In genomic region chr1:74313049-74313692, GRCm38 (mm10) we compare ENCODE assay signal across 8 mouse cellular contexts. TPM values are rescaled to one million over a fixed set of nuclear protein-coding genes. Genes with fewer than 3 reads are reported as not detected.
A peak's percentile ranks its signal among the peaks of the same experiment; 100 is the strongest.
DNase-seq lines count a peak whose midpoint lies in the region; ATAC-seq lines count a peak whose summit lies in the region.

No protein-coding gene starts in this region.

- no peaks in the 10 kb centered on the region for H3K9me3 ChIP-seq in heart, embryonic 15.5 days (replicated peaks)
- H3K9me3 ChIP-seq in lung, embryonic 15.5 days = no peaks in the 10 kb centered on the region

- no peak overlapping the region for H3K4me3 ChIP-seq in heart, embryonic 15.5 days
- no peak overlapping the region for H3K4me3 ChIP-seq in lung, embryonic 15.5 days

- H3K4me2 ChIP-seq in heart, embryonic 15.5 days = no peak overlapping the region
- no peak overlapping the region for H3K4me2 ChIP-seq in lung, embryonic 15.5 days

- H3K27ac ChIP-seq in heart, embryonic 15.5 days = peak overlapping the region; percentile 45; the same call in 1 of the 2 replicates
- no peak overlapping the region for H3K27ac ChIP-seq in lung, embryonic 15.5 days

- H3K36me3 ChIP-seq in heart, embryonic 15.5 days = no peaks in the 10 kb centered on the region
- no peaks in the 10 kb centered on the region for H3K36me3 ChIP-seq in lung, embryonic 15.5 days

- peaks cover 30% of the 10 kb centered on the region for H3K4me1 ChIP-seq in heart, embryonic 15.5 days (replicated peaks)
- no peaks in the 10 kb centered on the region; the same call in 1 of the 2 replicates for H3K4me1 ChIP-seq in lung, embryonic 15.5 days

- no peak overlapping the region for H3K9ac ChIP-seq in heart, embryonic 15.5 days
- H3K9ac ChIP-seq in lung, embryonic 15.5 days = no peak overlapping the region

- no peak for ATAC-seq in heart, embryonic 15.5 days (replicated peaks; ENCODE audit: insufficient number of reproducible peaks, insufficient read depth, low FRiP score, low read depth)
- peak; percentile 36; the same call in 1 of the 2 replicates for ATAC-seq in lung, embryonic 15.5 days (ENCODE audit: borderline replicate concordance, extremely low read depth, low FRiP score, low TSS enrichment)

- under 1% methylated on average over 3 of the region's 3 CpGs for WGBS in heart, embryonic 15.5 days
- under 1% methylated on average over 3 of the region's 3 CpGs for WGBS in lung, embryonic 15.5 days

- no peaks in the 10 kb centered on the region for H3K27me3 ChIP-seq in heart, embryonic 15.5 days
- H3K27me3 ChIP-seq in lung, embryonic 15.5 days = no peaks in the 10 kb centered on the region

- peak; percentile 86 for DNase-seq in A20 (ENCODE audit: low read depth, low spot score)
- DNase-seq in MEL-GATA-1-ER (ENCODE audit: extremely low read depth, low read depth) = peak; percentile 76
- DNase-seq in embryo, embryonic 10 days (ENCODE audit: low spot score) = peak; percentile 94
- peak; percentile 45 to 71 for DNase-seq in kidney, postnatal 4 days
- DNase-seq in retina, embryonic 14.5 days (ENCODE audit: low spot score) = peak; percentile 91
- DNase-seq in ovary, postnatal 14 days (ENCODE audit: low spot score) = no peak

RNA-seq across cellular contexts. Expression of gene Tmbim1, which starts 7.7 kb away (rescaled TPM):
- polyA plus RNA-seq in heart, embryonic 15.5 days (2015; fragmentation: Nextera tagmentation; extraction: Ambion mirVana) = 44.9 and 48.1 TPM in 2 replicates
- 38.0 and 44.4 TPM in 2 replicates for polyA plus RNA-seq in lung, embryonic 15.5 days (2015; fragmentation: Nextera tagmentation; extraction: Ambion mirVana)

RNA-seq across cellular contexts. Expression of gene Pnkd, which starts 28.4 kb away (rescaled TPM):
- polyA plus RNA-seq in heart, embryonic 15.5 days (2015; fragmentation: Nextera tagmentation; extraction: Ambion mirVana) = 276 and 288 TPM in 2 replicates
- polyA plus RNA-seq in lung, embryonic 15.5 days (2015; fragmentation: Nextera tagmentation; extraction: Ambion mirVana) = 103 and 106 TPM in 2 replicates

RNA-seq across cellular contexts. Expression of gene Aamp, which starts 28.6 kb away (rescaled TPM):
- polyA plus RNA-seq in heart, embryonic 15.5 days (2015; fragmentation: Nextera tagmentation; extraction: Ambion mirVana) = 168 and 209 TPM in 2 replicates
- 248 and 261 TPM in 2 replicates for polyA plus RNA-seq in lung, embryonic 15.5 days (2015; fragmentation: Nextera tagmentation; extraction: Ambion mirVana)

RNA-seq across cellular contexts. Expression of gene Gpbar1, which starts 34.8 kb away (rescaled TPM):
- 0.13 and 0.34 TPM in 2 replicates for polyA plus RNA-seq in heart, embryonic 15.5 days (2015; fragmentation: Nextera tagmentation; extraction: Ambion mirVana)
- polyA plus RNA-seq in lung, embryonic 15.5 days (2015; fragmentation: Nextera tagmentation; extraction: Ambion mirVana) = 0.19 TPM in 1 of 2 replicates, not detected in the other

RNA-seq across cellular contexts. Expression of gene Catip, which starts 48.7 kb away (rescaled TPM):
- 0.38 and 0.39 TPM in 2 replicates for polyA plus RNA-seq in heart, embryonic 15.5 days (2015; fragmentation: Nextera tagmentation; extraction: Ambion mirVana)
- 1.1 TPM in 2 replicates for polyA plus RNA-seq in lung, embryonic 15.5 days (2015; fragmentation: Nextera tagmentation; extraction: Ambion mirVana)
